Mouse (Mus musculus): ENCODE results near the gene Car14. TPM values are rescaled to one million over a fixed set of nuclear protein-coding genes. Genes with fewer than 3 reads are reported as not detected.

Car14 gene
- 9.3 and 12.0 TPM in 2 replicates for polyA plus RNA-seq (2012; rRNA removed)

DNA sequence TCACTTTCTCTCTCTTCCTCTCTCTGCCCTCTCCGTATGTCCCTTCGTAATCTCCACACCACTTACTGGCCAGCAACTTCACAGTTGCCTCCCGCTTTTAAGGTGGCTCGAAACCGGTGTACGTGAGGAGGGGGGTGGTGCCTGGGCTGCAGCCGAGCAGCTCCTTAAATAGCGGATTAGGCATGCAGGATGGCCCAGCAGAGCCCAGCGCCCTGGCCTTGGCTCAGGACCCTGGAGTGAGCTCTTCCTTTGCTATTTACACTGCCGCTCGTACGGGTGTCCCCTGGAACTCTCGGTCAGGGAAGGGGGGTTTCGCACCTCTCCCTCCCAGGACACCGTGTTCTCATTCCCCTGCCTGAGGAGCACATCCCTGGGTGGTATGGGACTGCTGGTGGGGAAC, at the start of gene Car14:
Gene Car14 (minus strand): TSS at position 124 of the 400 bp plus-strand sequence.

DNA sequence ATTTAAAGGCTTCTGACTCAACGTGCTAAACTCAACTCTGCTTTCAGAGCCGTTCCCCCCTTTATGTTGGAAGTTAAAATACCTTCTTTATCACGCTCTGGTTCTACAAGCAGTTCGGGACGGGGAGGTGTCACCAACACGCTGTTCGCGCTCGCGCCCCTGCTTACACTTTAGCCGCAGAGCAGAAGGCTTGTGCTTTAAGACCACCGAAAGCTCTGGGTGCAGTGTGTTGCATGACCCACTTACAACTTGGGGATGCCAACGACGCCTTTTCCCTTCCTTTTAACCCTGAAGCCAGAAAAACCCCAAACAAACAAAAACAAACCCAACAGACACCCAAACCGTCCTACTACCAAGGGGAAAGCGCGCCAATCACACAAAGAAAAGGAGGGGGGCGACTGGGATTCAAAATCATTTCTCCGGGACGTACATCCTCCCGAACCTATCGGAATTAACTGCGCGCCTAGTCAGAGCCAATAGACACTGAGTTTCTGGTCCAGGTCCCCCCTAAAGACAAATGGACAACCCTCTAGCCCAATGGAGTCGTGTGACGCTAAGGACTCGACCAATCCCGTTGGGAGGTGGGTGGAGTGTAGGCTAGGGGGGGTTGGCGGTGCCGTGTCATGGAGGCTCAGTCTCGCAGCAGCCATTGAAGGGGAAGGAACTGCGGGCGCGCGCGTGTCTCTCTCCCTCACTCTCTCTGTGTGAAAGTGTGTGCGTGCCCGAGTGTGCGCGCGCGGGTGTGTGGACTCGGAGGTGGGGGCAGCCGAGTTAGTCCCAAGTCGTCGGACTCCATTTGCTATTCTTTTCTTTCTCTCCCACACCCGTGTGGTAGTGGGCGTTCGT, 24.4 kb upstream of the Car14 start, which contains the start of gene Anp32e:
Gene Anp32e (plus strand): TSS at position 589 of the 846 bp plus-strand sequence.

DNA sequence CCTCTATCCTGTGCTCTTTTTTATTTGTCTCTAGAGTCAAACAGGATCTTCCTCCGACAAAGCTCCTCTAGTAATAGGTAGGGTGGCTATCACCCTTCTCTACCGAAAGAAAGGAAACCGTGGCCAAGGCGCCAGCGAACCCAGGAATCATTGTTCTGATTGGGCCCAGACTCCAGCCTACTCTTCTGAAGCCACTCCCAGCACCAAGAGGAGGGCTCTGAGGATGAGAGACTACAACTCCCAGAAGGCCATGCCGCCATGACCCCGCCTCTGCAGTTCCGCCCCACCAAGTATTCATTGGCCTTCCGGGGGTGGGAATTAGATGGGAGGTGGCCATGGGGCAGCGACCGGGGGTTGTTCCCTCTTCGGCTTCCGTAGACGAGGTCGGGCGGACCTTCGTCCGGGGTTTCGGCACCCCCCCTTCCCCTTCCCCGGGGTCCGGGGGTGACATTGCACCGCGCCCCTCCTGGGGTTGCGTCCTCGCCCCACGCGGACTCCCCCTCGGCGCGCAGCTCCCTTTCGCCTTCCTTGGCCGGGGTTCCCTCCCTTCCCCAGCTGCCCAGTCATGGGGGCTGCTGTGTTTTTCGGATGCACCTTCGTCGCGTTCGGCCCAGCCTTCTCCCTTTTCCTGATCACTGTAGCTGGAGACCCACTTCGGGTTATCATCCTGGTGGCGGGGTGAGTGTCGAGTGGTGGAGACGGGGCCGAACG, 10.7 kb downstream of the Car14 start, which contains the start of gene Aph1a:
Gene Aph1a (plus strand): TSS at position 364 of the 711 bp plus-strand sequence.

DNA sequence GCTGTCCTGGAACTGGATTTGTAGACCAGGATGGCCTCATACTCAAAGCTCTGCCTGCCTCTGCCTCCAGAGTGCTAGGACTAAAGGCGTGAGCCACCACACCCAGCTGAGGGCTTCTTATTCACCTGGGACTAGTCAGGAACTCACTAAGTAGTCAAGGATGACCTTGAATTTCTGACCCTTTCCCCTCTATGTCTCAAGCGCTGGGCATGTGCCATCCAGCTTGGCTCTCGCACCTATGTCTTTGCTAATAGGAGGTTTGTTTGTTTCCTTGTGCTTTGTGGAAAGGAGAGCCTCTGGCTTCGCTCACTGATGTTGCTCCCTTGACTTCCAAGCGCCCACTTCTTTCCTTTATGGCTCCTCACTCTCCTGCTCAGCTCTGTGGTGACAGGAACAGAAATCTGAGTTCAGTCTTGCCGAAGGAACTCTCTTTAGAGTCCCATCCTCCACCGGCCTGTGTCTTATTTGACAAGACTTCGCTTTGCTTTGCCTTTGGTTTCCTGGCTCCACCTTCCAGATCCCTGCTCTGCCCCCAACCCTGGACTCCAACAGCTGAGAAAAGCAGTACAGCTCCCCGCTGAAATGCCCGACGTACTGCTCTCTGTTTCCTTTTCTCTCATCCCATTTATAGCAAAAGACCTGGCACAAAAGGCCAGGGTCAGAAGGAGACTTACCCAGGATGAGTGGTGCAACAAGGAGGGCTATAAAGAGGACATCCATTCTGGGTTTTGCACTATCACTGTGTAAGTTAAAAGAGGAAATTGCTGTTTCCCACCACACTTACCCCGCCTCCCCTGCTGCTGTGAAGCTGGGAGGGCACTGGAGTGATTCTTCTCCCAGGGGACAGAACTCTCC, 13.1 kb downstream of the Car14 start, which contains the start of gene BC028528:
Gene BC028528 (minus strand): TSS at position 795 of the 855 bp plus-strand sequence.

DNA sequence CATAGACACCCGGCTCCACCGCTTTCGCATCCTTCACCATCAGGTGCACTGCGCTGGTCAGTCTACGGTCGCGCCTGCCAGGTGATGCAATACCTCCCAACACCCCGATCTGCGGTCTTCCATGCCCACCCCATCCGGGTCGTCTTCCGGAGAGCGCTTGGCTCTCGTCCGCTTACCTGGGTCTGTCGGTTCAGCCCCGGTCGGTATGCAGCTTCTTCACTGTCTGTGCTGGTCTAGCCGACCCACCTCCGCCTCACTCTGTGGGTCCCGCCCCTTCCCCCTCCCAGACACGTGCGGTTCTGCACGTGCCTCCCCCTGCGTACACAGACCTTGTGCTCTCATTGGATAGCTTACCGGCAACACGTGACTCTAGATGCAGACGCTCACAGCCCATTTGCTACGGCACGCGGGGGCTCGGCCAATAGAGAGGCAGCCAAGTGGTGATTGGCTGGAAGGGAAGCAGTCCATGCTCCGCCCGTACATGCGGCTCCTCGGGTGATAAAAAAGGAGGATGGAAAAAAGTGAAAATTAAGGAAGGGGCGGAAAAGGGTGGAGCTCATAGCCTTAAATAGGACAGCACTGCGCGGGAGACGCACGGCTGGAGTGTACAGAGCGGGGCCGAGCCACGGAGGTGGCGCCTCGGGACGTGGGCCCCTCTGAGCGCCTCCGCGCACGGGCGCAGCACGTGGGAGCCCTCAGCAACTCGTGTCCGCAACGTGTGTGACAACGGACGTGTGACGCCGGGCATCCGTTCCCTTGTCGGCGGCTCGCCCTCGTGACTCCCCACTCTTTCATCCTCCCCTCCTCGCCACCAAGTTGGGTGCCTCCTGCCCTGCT, 22.3 kb downstream of the Car14 start, which contains the start of gene Ciart:
Gene Ciart (minus strand): TSS at position 273 of the 837 bp plus-strand sequence.

DNA sequence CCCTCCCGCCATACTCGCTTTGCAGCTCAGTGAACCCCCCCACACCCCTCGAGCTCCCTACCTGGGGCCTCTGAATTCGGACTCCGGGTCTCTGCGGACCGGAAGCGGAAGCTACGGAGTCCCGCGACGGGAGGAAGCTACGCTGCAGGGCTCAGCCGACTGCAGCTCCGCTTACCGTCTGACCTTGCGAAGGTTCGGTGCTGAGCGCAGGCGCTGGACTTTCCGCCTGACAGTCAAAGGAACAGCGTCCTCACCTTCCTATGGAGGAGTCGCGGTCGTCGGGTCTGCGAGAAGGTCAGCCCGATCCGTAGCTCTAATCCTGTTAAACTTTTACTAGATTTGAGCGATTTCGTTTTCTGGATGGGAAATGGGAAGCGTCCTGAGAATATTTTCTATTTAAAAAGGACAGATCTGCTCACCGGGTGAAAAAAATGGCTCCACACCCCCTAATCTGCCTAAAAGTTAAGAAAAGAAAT, 33.1 kb downstream of the Car14 start, which contains the start of gene Mrps21:
Gene Mrps21 (minus strand): TSS at position 128 of the 476 bp plus-strand sequence.

DNA sequence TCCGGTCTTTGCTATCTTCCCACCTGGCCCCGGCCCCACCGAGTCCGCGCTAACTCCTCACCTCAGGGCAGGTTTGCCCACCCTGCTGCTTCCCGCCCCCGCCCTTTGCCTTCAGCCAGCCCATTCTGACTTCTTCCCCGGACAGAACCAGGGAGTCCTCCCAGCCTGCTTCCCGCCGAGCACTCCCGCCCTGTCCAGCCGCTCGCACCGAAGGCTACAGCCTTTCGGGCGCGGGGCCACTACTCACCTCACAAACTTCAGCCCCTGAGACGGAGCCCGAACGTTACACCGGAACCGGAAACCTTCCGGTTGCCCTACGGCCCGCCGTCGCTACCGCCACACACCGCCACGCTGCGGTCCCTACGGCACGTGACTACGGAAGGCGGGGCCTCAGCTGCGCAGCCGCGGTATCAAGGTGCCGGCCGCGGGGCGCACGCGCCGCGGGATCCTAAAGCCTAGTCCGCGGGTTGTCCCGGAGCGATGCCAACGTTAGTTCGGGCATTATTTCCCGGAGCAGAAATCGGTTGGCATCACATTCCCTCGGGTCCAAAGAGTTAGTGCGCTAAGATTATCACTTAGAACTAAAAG, 48.9 kb downstream of the Car14 start, which contains the start of gene Prpf3:
Gene Prpf3 (minus strand): TSS at position 384 of the 588 bp plus-strand sequence.

Other genes with a start within 250 kb of the Car14 start
- 35.9 and 40.1 TPM in 2 replicates for gene Mcl1, start 245.9 kb downstream of the Car14 start, polyA plus RNA-seq (2012; rRNA removed)
- 0.88 and 1.5 TPM in 2 replicates for gene Adamtsl4, start 216.8 kb downstream of the Car14 start, polyA plus RNA-seq (2012; rRNA removed)
- 50.8 and 75.0 TPM in 2 replicates for gene Ecm1, start 165.1 kb downstream of the Car14 start, polyA plus RNA-seq (2012; rRNA removed)
- 17.8 and 20.3 TPM in 2 replicates for gene Tars2, start 144.5 kb downstream of the Car14 start, polyA plus RNA-seq (2012; rRNA removed)
- gene Rprd2, start 85.8 kb downstream of the Car14 start, polyA plus RNA-seq (2012; rRNA removed) = 4.3 and 5.5 TPM in 2 replicates
- gene Prpf3, start 48.8 kb downstream of the Car14 start, polyA plus RNA-seq (2012; rRNA removed) = 12.6 and 13.8 TPM in 2 replicates
- 95.6 and 96.2 TPM in 2 replicates for gene Mrps21, start 33.2 kb downstream of the Car14 start, polyA plus RNA-seq (2012; rRNA removed)
- 0.85 and 1.1 TPM in 2 replicates for gene Ciart, start 22.4 kb downstream of the Car14 start, polyA plus RNA-seq (2012; rRNA removed)
- 5.3 and 6.8 TPM in 2 replicates for gene BC028528, start 12.7 kb downstream of the Car14 start, polyA plus RNA-seq (2012; rRNA removed)
- 27.8 and 30.9 TPM in 2 replicates for gene Aph1a, start 10.7 kb downstream of the Car14 start, polyA plus RNA-seq (2012; rRNA removed)
- 59.5 and 63.3 TPM in 2 replicates for gene Anp32e, start 24.6 kb upstream of the Car14 start, polyA plus RNA-seq (2012; rRNA removed)
- gene Plekho1, start 91.3 kb upstream of the Car14 start, polyA plus RNA-seq (2012; rRNA removed) = 16.3 and 19.0 TPM in 2 replicates
- gene Vps45, start 153.8 kb upstream of the Car14 start, polyA plus RNA-seq (2012; rRNA removed) = 4.7 and 5.3 TPM in 2 replicates
- 3.6 and 3.7 TPM in 2 replicates for gene Otud7b, start 199.8 kb upstream of the Car14 start, polyA plus RNA-seq (2012; rRNA removed)